Mouse (Mus musculus) megakaryocyte, embryonic 14.5 days (primary cell): ENCODE measurements around the gene Ergic2. TPM values are rescaled to one million over a fixed set of nuclear protein-coding genes. Genes with fewer than 3 reads are reported as not detected.
A peak's percentile ranks its signal among the peaks of the same experiment; 100 is the strongest.

Source experiments
- H3K27me3 ChIP-seq: replicated peaks from 2 replicates; pipeline ENCODE3; 2012; ENCODE audit warnings: inconsistent platforms
- H3K36me3 ChIP-seq: replicated peaks from 2 replicates; pipeline ENCODE3; 2012; ENCODE audit warnings: low read length, inconsistent platforms, mixed read lengths
- H3K4me1 ChIP-seq: 2 replicates; pipeline ENCODE4 v1.6.1; 2012; ENCODE audit warnings: inconsistent platforms
- H3K4me3 ChIP-seq: replicated peaks from 2 replicates; pipeline ENCODE3; 2012; ENCODE audit warnings: moderate library complexity, mild to moderate bottlenecking, inconsistent platforms
- H3K9me3 ChIP-seq: 2 replicates; pipeline ENCODE4 v1.6.1; 2012; ENCODE audit warnings: inconsistent platforms
- FLI1 ChIP-seq: IDR thresholded peaks from 2 replicates; pipeline ENCODE4 v1.6.1; 2012; ENCODE audit warnings: low read length, inconsistent platforms, mixed read lengths
- GATA1 ChIP-seq: IDR thresholded peaks from 3 replicates; pipeline ENCODE4 v1.6.1; 2012; ENCODE audit warnings: mixed read lengths, low read length, inconsistent platforms, borderline replicate concordance
- polyA plus RNA-seq: library from polyadenylated mRNA; stranded (reverse); fragments of >175 nt; gene quantifications from 2 replicates; pipeline ENCODE4 v1.2.3, GENCODE M21; 2012; ENCODE audit warnings: low replicate concordance; ENCODE audit not compliant: insufficient read depth

Ergic2 gene
- polyA plus RNA-seq, 1 experiment: 7.0 TPM

- no peak overlapping the region for H3K4me3 ChIP-seq
- H3K4me1 ChIP-seq: peaks cover 41% of the 10 kb centered on the region
- no peaks in the 10 kb centered on the region for H3K36me3 ChIP-seq
- TF ChIP-seq GATA1: no peak
- no peak for TF ChIP-seq FLI1
- no peaks in the 10 kb centered on the region for H3K9me3 ChIP-seq
- H3K27me3 ChIP-seq: peaks cover 15% of the 10 kb centered on the region
These were observed 34.4 kb upstream of the Ergic2 start for GRCm38 (mm10) chr6:148246544-148246943.

GRCm38 (mm10) chr6:148244836-148245235 lies 32.7 kb upstream of the Ergic2 start:
- TF ChIP-seq FLI1 (no peak), GATA1 (no peak)
- peaks cover 11% of the 10 kb centered on the region for H3K27me3 ChIP-seq
- no peaks in the 10 kb centered on the region for H3K9me3 ChIP-seq
- no peak overlapping the region for H3K4me3 ChIP-seq
- no peaks in the 10 kb centered on the region for H3K36me3 ChIP-seq
- peaks cover 53% of the 10 kb centered on the region for H3K4me1 ChIP-seq

GRCm38 (mm10) chr6:148242304-148242703 lies 30.1 kb upstream of the Ergic2 start:
- Histone ChIP-seq H3K27me3 (peaks cover 5% of the 10 kb centered on the region), H3K9me3 (no peaks in the 10 kb centered on the region), H3K36me3 (no peaks in the 10 kb centered on the region), H3K4me3 (no peak overlapping the region), H3K4me1 (peaks cover 59% of the 10 kb centered on the region)
- TF ChIP-seq GATA1 (no peak), FLI1 (no peak)

- H3K27me3 ChIP-seq: peaks cover 5% of the 10 kb centered on the region
- TF ChIP-seq FLI1: no peak
- TF ChIP-seq GATA1: no peak
- no peaks in the 10 kb centered on the region for H3K36me3 ChIP-seq
- no peak overlapping the region for H3K4me3 ChIP-seq
- H3K9me3 ChIP-seq: no peaks in the 10 kb centered on the region
- H3K4me1 ChIP-seq: peaks cover 55% of the 10 kb centered on the region
These were observed 29.5 kb upstream of the Ergic2 start for GRCm38 (mm10) chr6:148241685-148242084.

GRCm38 (mm10) chr6:148239311-148239710 lies 27.1 kb upstream of the Ergic2 start:
- Histone ChIP-seq H3K9me3 (no peaks in the 10 kb centered on the region), H3K36me3 (no peaks in the 10 kb centered on the region), H3K4me3 (no peak overlapping the region), H3K4me1 (peaks cover 52% of the 10 kb centered on the region), H3K27me3 (no peaks in the 10 kb centered on the region)
- no peak for TF ChIP-seq GATA1

GRCm38 (mm10) chr6:148237453-148237852 lies 25.3 kb upstream of the Ergic2 start:
- Histone ChIP-seq H3K9me3 (no peaks in the 10 kb centered on the region), H3K4me1 (peaks cover 68% of the 10 kb centered on the region), H3K4me3 (no peak overlapping the region), H3K36me3 (no peaks in the 10 kb centered on the region), H3K27me3 (no peaks in the 10 kb centered on the region)
- no peak for TF ChIP-seq FLI1

- TF ChIP-seq GATA1 (no peak), FLI1 (no peak)
- no peaks in the 10 kb centered on the region for H3K27me3 ChIP-seq
These were observed 22.1 kb upstream of the Ergic2 start for GRCm38 (mm10) chr6:148234105-148234828.

GRCm38 (mm10) chr6:148227542-148227941 lies 15.4 kb upstream of the Ergic2 start:
- Histone ChIP-seq H3K4me1 (peaks cover 73% of the 10 kb centered on the region), H3K27me3 (no peaks in the 10 kb centered on the region), H3K9me3 (no peaks in the 10 kb centered on the region), H3K4me3 (no peak overlapping the region), H3K36me3 (peaks cover 31% of the 10 kb centered on the region)
- no peak for TF ChIP-seq GATA1

More at GRCm38 (mm10) chr6:148234105-148234828, 22.1 kb upstream of the Ergic2 start:
- H3K4me1 ChIP-seq: peaks cover 75% of the 10 kb centered on the region
- no peaks in the 10 kb centered on the region for H3K9me3 ChIP-seq
- no peak overlapping the region for H3K4me3 ChIP-seq
- peaks cover 5% of the 10 kb centered on the region for H3K36me3 ChIP-seq

- peaks cover 83% of the 10 kb centered on the region for H3K4me1 ChIP-seq
- H3K27me3 ChIP-seq: no peaks in the 10 kb centered on the region
- no peak for TF ChIP-seq FLI1
- no peak for TF ChIP-seq GATA1
- H3K9me3 ChIP-seq: no peaks in the 10 kb centered on the region
- H3K4me3 ChIP-seq: no peak overlapping the region
- peaks cover 26% of the 10 kb centered on the region for H3K36me3 ChIP-seq
These were observed 10.5 kb upstream of the Ergic2 start for GRCm38 (mm10) chr6:148222686-148223085.

- Histone ChIP-seq H3K4me1 (peaks cover 96% of the 10 kb centered on the region), H3K4me3 (peak overlapping the region; percentile 74), H3K27me3 (no peaks in the 10 kb centered on the region), H3K36me3 (peaks cover 25% of the 10 kb centered on the region), H3K9me3 (no peaks in the 10 kb centered on the region)
- TF ChIP-seq GATA1 (peak; percentile 68; the same call in 1 of the 3 replicates), FLI1 (no peak)
These were observed 6.3 kb upstream of the Ergic2 start for GRCm38 (mm10) chr6:148218235-148219076.
